Mouse (Mus musculus) kidney, postnatal 36 days (tissue): ENCODE measurements at regions not wholly inside any gene's neighbourhood (a gene's known extent, or its start where the extent isn't known, plus 50 kb on each side); places are given as distances from the start of the nearest gene placed in this dataset.

ENCODE experiments used
- DNase-seq, 2 experiments: peaks; one replicate each; pipeline ENCODE4 v3.0.0; 2021 to 2022; ENCODE audit warnings: mixed read lengths in 2 of 2

DNA sequence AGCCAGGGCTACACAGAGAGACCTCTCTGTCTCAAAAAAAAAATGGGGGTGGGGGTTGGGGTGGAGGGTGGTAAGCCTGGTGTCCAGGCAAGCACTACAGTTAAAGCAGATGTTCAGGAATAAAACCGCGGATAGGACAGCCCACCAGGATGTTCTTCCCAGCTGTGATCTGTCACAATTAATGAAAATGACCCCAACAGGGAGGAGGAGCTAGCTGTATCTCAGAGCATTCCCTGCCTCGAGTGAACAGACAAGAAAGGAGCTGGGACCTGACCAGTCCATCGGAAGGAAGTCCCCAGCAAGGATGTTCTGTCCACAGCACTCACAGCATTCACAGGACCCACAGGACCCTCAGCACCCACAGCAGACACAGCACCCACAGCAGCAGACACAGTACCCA, 80.4 kb downstream of the Utp6 start:
- DNase-seq: peak in 1 of 2 experiments; percentile 14

DNA sequence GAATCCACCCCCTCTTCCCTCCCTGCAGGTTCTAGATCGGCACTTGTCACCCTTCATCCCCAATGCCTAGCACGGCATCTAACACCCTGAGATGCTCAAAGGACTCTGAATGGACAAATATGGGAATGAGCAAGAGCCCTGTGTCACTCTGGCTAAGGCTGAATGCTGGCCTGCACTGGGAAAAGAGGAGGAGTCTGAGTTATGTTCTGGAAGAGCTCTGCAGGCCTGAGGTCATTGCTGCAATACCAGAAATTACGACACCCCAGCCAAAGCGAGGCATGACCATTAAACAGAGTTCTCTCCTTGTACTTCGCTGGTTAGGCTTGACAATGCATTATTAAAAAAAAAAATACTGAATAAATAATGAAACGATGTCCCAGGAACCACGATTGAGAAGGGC, 84.1 kb downstream of the Utp6 start:
- peak; percentile 27 to 39 for DNase-seq

DNA sequence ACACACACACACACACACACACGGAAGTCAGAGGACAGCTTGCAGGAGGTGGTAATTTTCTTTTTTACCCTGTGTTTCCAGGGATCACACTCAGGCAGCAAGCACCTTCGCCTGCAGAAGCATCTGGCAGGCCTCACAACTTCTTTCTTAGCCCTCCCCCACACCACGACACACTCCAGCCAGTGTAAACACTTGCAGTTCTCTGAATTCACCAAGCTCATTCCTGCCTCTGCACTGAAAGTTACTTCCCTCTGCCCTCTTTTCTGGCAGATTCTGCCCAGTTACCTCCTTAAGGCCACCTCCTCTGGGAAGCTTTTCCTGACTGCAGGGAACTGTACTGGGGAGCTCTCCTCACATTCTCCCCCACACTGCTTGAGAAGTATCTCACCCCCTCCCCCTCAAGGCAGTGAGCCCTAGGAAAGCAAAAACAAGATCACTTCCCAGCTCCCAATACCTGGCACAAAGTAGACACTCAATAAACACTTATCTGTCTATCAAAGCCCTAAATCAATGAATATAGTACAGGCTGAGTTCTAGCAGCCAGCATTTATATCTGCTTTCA, 84.9 kb downstream of the Utp6 start:
- peak; percentile 23 to 57 for DNase-seq

DNA sequence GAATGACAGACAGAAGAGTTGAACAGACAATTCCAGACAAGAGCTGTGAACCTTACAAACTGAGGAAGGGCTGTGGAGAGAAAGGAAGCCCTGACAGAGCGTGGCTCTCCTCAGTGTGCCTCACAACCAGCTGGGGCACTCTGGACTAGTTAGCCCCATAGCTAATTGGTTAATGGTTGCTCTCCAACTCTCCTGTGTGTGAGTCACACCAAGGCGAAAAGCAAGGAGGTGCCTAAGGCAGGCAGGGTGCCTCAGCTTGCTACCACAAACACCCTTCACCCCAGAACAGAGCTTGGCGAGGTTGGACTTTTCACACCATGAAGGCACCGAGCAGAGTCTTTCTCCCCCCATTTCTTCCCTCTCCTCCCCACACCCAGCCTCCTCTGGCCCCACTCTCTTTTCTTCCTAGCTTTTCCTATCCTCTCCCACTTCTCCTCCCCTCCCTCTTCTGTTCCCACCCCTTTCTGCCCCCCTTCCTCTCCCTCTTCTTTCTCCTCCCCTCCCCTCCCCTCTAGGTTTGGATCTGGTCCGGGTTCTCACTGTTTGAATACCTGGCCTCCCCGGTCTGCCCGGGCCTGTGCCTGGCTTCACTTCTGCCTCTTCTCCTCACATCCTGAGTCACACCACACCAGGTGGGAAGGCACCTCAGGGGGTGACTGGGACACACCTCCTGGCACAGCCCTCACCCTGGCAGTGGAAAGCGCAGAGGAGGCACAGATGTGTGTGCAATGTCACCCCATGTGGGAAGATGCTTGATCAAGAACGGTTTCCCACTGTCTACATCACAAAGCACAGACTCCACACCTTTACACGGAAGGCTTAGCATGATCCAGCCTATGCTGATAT, 90.2 kb downstream of the Utp6 start:
- DNase-seq: peak; percentile 21 to 47

DNA sequence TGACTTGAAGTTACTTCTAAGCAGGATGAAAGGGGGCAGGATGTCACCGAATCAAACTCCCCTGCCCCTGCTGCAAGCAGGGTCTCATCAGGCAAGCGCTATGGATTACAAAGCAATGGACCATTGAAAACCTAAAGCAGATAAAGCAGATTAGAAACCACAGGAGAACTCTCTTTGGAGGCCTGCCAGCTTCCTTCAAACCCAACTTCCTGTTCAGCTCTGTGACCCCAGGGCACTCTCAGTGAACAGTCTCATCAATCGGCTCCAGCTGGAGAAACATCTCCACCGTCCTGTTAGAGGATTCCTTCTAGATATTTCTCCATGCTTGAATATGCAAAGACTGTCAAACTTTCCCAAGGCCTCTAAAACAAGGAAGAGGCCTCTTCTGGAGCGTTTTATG, 92.0 kb downstream of the Utp6 start:
- peak; percentile 66 to 74 for DNase-seq

DNA sequence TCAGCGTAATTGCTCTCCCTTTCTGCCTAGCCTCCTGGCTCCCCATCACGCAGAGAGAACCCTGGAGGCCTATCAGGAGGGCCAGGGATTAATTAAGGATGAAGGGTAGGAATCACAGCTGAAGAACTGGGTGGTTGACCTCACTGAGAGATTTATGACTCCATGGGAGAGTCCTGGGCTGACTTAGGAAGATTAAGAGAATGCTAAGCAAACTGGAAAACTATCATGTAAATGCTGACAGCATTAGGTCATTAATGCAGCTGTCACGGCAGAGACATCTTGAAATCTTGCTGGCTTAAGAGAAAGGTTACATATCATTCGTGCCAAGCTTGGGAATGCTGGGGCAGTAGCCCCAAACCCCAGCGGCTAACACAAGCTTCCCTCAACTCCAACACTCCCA, 93.2 kb downstream of the Utp6 start:
- DNase-seq: no peak

DNA sequence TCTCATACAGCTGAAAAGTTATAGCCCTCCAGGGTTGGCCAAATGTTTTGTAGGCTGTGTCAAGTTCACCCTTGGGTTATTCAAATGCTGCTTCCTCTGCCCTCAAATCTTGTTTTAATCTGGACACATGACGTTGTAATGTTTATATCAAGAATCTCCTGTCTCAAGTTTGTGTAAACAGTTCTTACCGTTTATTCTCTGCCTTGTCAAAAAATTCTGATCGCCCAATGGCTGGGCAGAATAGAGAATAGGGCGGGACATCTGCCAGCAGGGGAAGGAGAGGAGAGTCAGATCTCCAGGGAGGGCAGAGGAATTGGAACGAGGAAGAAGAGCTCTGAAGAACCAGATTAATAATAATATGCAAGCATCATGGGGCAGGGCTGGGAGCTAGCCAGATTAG, 97.4 kb downstream of the Utp6 start:
- DNase-seq: no peak

DNA sequence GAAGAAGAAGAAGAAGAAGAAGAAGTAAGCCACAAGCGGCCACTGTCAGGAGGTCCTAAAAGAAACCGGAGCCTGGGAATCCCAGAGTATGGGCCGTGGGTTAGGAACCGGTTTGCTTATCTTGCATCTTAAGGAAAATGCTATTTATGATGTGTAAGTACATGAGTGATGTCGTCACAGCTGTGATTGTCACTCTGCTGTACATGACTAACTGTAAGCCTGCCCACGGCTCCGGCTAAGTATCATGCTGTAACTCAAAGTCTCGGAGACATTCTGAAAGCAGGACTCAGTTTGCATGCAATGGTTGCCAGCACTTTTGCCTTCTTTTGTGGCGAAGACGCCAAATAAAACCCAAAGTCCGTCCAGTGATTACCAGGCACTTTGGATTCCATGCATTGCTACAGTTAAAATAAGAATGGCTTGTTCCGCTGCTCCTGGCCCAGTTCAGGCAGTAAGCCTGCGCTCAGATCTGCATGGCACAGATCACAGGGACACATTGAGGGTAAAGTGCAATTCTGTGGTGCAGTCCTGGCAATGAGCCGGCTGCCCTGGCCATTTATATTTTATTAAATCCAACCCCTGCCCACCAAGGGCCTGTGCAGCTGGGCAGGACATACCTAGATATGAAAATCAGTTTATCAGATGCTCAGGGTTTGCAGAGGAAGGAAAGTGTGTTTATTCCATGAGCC, 98.6 kb downstream of the Utp6 start:
- peak; percentile 68 to 73 for DNase-seq

DNA sequence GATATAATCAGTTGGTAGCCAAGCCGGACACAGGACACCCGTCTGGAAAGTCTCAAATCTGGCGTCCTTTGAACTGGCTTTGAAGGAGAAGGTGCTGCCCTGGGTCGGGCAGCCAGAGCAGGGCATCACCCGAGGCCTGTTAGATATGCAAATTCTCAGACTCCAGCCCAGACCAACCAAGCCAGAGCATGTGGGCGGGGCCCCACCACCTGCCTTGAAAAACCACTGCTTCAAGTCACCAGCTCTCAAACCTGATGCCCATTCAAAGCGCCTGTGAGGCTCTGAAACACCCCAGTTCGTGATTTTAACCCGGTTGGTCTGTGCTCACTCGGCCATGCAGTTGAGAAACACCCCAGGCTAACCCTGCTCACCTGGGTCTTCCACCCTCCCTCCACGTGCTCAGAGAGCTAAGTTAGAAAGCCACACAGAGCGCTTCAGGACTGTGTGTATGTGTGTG, 101.6 kb downstream of the Utp6 start:
- peak; percentile 39 to 59 for DNase-seq

DNA sequence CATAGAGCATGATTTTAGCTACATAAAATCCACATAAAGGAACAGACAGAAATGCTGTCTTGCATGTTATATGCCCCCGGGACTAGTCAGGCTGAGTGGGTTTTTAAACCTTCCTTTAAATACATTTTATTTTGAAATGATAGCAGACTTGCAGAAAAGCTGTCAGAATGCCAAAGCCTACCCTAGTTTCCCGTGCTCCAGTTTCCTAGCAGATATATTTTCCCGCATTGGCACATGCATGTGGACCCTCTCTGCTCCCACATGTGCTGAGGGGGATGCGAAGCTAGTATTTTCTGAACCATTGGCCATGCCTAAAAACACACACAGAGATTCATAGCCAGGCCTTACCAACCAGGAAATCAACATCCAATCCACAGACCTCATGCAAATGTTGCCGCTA, 105.8 kb downstream of the Utp6 start:
- no peak for DNase-seq

DNA sequence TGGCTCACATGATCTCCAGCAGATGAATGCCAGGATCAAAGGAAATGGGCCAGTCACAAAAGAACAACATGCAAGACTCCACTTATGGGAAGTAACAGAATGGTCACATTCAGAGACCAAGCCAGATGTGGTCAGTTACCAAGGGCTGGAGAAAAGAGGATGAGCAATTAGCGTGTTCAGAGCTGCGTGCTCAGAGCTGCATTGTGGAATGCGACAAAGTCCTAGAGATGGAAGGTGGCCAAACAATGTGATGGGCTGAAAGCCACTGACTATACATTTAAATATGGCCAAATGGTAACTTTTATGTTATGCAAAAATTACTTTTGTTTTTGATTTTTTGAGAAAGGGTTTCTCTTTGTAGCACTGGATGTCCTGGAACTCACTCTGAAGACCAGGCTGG, 112.6 kb downstream of the Utp6 start:
- DNase-seq: no peak

DNA sequence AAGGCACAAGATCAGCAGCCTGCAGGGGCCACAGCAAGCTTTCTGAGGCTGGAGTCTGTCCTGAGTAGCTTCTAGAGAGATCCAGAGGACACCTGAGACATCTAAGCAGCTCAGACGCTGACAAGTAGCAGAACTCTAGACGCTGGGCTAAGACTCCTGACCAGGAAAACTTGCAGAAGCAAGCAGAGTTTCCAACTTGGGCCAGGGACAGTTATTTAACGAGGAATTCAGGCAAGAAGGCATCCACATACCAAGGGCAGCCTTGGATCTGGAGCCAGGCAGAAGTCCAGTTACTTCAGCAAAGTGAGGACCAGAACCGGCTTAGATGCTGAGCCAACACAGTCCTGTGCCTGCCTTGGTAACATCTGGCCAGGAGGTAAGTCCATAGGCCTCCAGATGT, 117.8 kb downstream of the Utp6 start:
- no peak for DNase-seq

DNA sequence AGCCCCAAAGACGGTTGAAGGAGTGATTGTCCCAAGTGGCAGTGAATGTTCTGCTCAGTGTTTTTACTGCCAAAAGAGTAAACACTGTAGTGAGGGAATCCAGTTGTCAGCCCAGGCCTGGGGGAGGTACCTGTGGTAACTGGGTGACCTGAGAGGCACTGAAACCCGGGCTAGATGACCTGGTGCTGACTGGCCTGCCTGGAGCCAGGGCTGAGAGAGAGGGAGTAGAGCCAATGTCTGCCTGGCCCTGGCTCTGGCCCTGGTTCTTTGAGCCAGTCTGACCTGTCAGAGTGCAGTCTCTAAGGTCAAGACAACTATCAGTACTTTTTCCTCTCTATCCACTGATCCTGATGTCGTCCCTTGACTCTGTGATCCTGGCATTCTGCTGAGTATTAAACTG, 119.2 kb downstream of the Utp6 start:
- peak; percentile 21 to 27 for DNase-seq

DNA sequence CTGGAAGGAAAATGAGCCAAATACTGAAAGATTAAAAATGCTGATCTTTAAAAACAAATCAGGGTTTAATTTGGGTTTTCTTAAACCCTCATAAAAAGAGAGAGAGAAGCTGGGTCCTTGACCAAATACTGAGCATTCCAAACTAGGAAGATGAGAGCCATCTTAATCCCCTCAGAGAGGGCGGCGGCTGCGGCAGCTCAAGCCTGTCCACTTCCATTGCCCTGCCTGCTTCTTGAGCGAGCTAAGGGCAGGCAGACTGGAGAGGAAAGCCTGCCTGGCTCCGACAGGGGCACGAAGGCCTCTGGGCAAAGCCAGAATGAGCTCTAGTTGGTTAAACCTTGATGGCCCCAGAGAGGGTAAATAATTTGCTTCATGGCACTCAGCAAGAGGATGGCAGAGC, 122.2 kb downstream of the Utp6 start:
- DNase-seq: no peak

DNA sequence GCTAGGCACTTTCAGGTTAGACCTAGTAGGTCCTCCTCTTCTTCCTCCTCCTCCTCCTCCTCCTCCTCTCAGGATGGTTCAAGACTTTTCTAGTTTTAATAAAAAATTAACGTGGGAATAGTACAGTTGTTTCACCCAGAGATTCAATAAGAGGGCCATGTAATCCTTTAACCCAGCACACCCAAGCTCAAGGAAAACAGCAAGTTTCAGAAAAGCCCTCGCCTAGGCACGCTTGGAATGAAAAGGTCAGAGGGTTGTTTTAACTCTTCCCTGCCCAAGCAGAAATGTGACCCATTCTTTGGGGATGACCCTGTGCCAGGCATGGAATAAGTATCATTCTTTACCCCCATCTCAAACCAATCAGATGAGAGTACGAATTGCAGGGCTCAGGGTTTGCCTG, 124.1 kb downstream of the Utp6 start:
- DNase-seq: peak; percentile 20 to 27

DNA sequence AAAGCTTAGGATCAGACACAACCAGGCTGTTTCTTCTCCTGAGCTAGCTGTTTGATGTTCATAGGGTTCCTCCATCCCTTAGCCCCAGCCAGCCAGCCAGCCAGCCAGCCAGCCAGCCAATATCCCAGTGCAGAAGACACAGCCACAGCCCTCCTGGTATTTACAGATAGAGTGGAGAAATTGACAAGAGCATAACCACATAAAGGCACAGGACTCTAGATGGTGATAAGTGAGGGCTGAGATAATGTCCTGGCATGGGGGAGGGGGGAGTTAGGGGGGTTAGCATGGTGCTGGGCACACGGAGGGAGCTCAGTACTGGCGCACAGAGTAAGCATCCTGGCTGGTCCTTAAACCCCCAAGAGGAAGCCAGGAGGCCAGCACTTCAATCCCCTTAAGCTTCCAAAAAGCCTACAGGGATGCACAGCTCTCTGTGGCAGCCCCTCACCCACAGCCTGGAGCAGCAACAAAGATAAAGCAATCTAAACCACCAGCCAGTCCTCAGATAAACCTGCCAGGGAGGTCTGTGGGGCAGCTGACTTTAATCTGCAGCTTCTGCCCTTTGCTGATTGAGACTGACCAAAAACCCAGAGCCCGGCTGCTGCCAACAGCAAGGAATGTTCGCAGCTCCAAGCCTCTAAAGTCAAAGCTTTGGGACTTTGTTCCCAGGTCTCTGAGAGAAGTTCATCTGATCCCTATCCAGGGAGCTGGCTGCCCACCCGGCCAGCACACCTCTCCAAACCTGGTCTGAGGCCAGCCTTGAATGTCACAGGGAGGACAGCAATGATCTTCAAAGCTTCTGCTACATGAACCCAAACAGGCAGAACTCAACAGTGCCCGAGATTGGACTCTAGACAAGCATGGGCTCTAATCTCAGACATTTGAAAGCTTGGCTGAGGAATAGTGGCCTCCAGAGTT, 124.9 kb downstream of the Utp6 start:
- DNase-seq: peak; percentile 61 to 73

DNA sequence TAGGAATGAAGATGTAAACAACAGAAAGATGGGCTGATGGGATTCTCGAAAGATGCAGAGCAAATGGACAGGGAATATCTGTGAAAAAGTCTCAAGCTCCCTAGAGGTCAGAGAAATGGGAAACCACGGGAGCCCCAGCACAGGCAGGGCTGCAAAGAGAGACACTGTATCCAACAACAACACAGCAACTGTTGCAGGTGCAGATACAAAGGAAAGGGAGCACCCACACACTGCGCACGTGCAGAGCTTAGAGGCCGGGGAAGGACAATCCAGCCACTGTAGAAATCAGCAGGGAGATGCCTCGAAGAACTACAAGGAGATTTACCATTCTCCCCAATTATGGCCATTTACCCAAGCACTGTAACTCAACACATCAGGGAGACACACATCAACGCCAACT, 126.3 kb downstream of the Utp6 start:
- no peak for DNase-seq

DNA sequence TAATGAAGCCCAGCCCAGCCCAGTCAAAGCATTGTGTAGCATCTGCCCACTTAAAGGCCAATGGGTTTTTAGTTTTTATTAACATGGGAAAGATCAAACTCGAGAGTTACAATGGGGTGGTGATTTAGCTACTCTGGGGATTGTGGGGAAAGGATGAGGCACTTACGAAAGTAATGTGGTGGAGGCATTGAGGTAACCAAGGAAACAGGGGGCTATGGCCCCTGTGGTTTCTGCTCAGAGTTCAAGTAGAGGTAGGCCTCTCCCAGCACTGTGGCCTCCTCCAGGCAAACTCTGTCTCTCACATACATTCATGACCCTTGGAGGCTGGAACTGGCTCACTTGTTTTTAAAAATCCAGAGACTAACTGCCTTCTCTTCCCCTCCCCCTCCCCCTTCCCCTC, 128.4 kb downstream of the Utp6 start:
- no peak for DNase-seq

DNA sequence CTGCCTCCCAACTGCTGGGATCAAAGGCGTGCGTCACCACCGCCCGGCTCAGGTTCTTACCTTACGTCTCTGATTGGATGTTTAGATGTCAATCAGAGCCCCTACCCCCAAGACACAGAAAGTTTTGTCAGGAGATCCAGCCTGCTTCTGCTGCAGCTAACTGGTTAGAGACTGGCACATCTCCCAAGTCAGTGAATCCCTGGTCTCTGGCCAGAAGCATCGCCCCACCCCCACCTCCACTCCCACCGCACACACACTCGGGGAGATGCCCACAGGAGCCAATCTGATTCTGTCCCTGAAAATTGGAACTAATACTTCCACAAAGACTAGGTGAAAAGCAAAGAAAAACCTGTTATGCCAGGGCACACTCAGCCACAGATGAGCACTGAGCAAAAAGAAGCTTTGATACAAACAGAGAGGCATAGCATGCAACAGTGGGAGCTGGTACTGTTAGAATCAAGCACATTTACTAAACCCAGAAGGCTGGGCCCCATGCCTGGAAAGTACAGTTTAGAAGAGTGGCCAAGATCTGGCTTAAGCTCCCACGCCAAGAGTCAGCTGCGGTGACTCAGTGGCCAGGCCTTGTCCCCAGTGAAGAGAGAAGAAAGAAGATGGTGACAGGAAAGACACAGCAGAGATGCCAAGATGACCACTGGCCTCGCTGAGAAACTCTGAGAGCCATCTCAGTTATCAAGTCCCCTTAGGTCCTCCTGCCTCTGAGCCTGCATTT, 130.4 kb downstream of the Utp6 start:
- DNase-seq: no peak

DNA sequence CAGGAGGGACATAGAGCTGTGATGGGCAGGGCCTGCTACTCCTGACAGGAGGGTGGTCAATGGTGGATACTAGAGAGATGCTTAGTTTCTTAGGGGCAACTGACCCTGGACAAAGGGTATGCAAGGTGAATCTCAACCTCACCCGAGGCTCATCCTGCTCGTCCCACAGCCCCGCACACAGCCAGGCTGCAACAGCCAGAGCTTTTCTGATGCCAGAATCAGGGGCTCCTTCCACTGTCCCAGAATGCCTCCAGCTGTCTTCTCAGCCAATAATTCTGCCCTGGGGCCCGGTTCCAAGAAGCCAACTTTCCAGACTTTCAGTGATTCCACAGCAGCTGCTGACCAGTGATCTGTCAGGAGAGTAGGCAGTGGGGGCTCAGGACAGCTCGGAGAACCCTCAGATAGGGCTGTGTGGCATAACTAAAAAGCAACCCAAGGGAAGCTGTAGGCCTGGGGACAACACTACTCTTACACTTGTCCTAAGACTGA, 131.6 kb downstream of the Utp6 start:
- DNase-seq: no peak

DNA sequence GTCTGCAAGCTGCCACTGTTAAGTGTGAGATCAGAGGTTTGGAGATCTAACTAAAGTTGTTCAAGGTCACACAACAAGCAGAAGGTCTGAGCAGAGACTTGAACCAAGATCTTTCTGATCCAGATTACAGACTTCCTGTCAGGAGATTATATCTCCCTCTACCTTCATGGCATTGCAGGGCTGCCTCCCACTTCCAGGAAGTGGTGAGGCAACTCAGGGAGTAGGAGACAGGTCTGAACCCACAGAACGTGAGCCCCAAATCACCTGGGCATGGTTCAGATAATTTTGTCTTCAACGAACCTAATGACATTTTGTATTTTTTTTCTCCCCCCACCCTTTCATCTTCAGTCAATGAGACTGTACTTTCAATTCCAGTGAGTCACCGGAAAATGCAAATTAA, 135.2 kb downstream of the Utp6 start:
- no peak for DNase-seq

DNA sequence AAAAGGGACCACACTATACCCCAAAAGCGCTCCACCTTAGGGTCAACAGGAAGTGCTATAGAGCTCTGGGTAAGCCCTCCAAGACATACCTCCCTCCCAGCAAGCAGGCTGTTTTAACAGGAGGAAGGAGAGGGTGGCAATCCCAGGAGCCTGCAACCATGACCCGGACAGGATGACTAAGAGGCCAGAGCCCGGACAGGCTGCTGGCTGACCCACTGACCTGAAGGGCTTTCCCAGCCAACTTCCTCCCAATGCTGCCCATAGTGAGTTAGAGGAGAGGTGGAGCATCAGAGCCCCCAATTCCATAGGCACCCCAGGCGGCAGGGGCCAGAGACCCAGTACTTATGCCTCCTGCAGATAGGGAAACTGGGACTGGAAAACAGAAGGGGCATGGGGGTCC, 136.3 kb downstream of the Utp6 start:
- DNase-seq: peak; percentile 20 to 32
